Mouse (Mus musculus) cerebellum, adult 2 months (tissue): ENCODE data around the gene Tbc1d13. TPM values are rescaled to one million over a fixed set of nuclear protein-coding genes. Genes with fewer than 3 reads are reported as not detected.
A peak's percentile ranks its signal among the peaks of the same experiment; 100 is the strongest.

Source experiments
- DNase-seq, 2 experiments: peaks; one replicate each; pipeline ENCODE4 v3.0.0; 2021
- H3K27ac ChIP-seq: fragments of 200-500 bp; 2 replicates; pipeline ENCODE4 v1.5.1; 2012; ENCODE audit warnings: low read length, control low read depth, inconsistent platforms; ENCODE audit not compliant: insufficient read depth
- H3K27me3 ChIP-seq: fragments of 200-500 bp; 2 replicates; pipeline ENCODE4 v1.6.1; 2012; ENCODE audit warnings: inconsistent platforms, mild to moderate bottlenecking, low read length, moderate library complexity; ENCODE audit not compliant: control insufficient read depth, insufficient read depth
- H3K4me1 ChIP-seq: fragments of 200-500 bp; 2 replicates; pipeline ENCODE4 v1.6.1; 2011; ENCODE audit warnings: low read length; ENCODE audit not compliant: control insufficient read depth, insufficient read depth
- H3K4me3 ChIP-seq: fragments of 200-500 bp; replicated peaks from 2 replicates; pipeline ENCODE3; 2011; ENCODE audit warnings: mild to moderate bottlenecking, low read depth, low read length, control low read depth; ENCODE audit not compliant: insufficient read depth
- CTCF ChIP-seq: fragments of 200-500 bp; IDR thresholded peaks from 2 replicates; pipeline ENCODE4 v1.5.1; 2011; ENCODE audit warnings: low read depth, mild to moderate bottlenecking, control low read depth, low read length, moderate library complexity, borderline replicate concordance; ENCODE audit not compliant: insufficient read depth
- POLR2A ChIP-seq: fragments of 200-500 bp; IDR thresholded peaks from 2 replicates; pipeline ENCODE4 v1.6.1; 2011; ENCODE audit warnings: low read length, control low read depth, borderline replicate concordance; ENCODE audit not compliant: insufficient read depth
- WGBS: fragments of 180-500 bp; shearing (Covaris S2); methylation state at CpG from one replicate; pipeline ENCODE4 v1.1.7; 2018; 5-methylcytosine and 5-hydroxymethylcytosine counted together
- polyA plus RNA-seq: library from polyadenylated mRNA; depleted of rRNA; stranded (reverse); fragments of >200 nt; gene quantifications from 2 replicates; pipeline ENCODE4 v1.2.3, GENCODE M21; 2012

Gene Tbc1d13
- polyA plus RNA-seq, 1 experiment = 58.2 TPM

DNA sequence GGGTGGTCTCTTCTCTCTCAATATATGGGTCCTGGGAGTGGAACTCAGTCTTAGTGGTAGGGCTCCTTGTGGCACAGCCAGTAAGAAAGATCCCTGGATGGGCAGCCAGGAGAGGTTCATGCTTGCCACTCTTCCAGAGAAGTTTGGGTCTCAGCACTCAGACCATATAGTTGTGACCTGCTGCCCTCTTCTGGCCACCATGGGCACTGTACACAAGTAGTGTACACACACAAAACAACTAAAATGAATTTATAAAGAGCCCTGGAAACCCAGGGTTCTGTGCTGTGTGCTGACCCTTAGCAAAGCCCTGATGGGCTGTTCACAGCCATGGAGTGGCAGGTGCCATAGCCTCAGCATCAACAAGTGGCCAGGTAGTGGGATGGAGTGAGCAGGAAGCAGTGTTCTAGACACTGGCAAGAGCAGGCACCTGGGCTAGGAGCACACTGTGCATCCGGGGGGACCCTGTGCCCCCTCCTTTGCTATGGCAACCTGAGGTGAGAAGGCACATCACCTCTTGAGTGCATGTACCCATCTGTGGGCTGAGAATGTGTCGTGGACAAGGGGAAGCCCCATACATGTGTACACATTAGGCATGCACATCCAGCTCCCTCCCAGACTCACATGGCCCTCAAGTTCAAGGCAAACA is 37.5 kb upstream of the Tbc1d13 start:
- Histone ChIP-seq H3K27me3 (no peaks in the 10 kb centered on the region), H3K27ac (no peak overlapping the region), H3K4me1 (no peaks in the 10 kb centered on the region; the same call in 1 of the 2 replicates), H3K4me3 (no peak overlapping the region)
- TF ChIP-seq POLR2A = no peak
- TF ChIP-seq CTCF = peak; percentile 64; the same call in 1 of the 2 replicates
- WGBS = 90% methylated on average over 2 of the region's 2 CpGs
- no peak for DNase-seq

DNA sequence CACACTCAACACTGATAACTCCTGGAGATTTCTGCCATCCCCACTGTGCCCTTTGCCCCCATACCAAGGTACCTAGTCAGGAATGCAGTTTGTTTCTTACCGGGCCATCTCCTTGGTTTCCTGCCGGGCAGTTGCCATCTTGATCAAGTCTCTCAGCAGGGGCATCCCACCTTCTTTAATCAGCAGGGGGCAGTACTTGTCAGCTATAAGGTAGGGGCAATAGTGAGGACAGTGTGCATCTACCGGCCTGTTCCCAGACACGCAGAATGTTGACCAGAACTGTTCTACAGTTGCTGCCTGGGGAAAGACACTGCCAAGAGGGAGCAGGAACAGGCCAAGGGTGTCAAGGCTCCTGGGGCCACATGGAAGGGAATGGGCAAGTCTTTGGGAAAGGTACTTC is 33.3 kb upstream of the Tbc1d13 start:
- H3K4me3 ChIP-seq = no peak overlapping the region
- H3K27ac ChIP-seq = no peak overlapping the region
- H3K27me3 ChIP-seq = no peaks in the 10 kb centered on the region
- no peak for DNase-seq
- H3K4me1 ChIP-seq = no peaks in the 10 kb centered on the region
- TF ChIP-seq CTCF = no peak
- TF ChIP-seq POLR2A = no peak
- WGBS = 56% methylated on average over 4 of the region's 4 CpGs

DNA sequence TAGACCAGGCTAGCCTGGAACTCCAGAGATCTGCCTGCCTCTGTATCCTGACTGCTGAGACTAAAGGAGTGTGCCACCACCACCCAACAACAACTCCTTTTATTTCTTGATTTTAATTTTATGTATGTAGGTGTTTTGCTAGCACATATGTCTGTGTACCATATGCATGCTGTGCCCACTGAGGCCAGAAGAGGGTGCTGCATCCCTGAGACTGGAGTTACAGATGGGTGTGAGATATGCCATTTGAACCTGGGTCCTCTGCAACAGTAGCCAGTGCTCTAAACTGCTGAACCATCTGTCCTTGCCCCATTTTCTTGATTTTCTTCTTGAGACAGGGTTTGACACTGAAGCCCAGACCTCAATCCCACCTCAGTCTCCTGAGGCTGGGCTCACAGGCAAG is 27.2 kb upstream of the Tbc1d13 start:
- H3K4me1 ChIP-seq = no peaks in the 10 kb centered on the region
- H3K4me3 ChIP-seq = no peak overlapping the region
- TF ChIP-seq POLR2A = no peak
- TF ChIP-seq CTCF = peak; percentile 79
- H3K27me3 ChIP-seq = no peaks in the 10 kb centered on the region
- DNase-seq = peak; percentile 44 to 63
- H3K27ac ChIP-seq = no peak overlapping the region

DNA sequence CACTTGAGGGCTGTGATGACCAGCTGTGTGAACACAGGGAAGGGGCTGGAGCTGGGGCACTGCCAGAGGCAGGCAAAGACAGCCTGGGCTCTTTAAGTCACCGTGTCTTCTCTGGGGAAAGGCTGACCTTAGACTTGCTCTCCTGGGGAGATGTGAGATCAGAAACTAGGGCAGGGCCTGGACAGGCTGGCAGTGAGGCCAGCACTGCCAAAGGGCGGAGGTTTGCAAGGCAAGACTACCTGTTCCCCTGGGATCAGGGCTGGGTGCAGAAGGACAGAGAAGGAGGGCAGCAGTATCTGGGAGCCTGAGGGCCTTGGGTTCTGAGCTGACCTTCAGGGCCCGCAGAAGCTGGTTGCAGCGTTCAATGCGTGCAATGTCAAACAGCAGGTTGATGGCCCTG is 25.9 kb upstream of the Tbc1d13 start:
- H3K4me1 ChIP-seq = no peaks in the 10 kb centered on the region
- H3K27ac ChIP-seq = no peak overlapping the region
- H3K4me3 ChIP-seq = no peak overlapping the region
- no peak for DNase-seq
- WGBS = 69% methylated on average over 5 of the region's 5 CpGs
- no peaks in the 10 kb centered on the region for H3K27me3 ChIP-seq
- TF ChIP-seq POLR2A = no peak
- no peak for TF ChIP-seq CTCF

DNA sequence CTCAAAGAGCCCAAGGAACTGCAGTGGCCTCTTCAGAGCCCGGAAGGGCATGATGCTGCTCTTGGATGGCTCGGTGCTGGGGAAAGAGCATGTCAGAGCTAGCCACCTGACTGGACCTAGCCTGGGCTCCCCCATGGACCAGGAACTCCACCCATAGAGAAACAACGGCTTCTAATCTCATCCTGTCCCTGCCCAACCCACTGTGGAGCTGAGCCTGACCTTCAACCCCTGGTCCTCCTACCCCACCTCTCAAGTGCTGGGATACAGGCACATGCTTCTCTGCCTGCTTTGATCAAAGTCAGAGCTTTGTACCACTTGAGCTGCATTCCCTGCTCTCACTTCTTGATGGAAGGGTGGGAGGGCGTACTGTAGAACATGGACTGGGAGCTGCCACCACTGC is 25.3 kb upstream of the Tbc1d13 start:
- 89% methylated on average over 4 of the region's 4 CpGs for WGBS
- H3K27me3 ChIP-seq = no peaks in the 10 kb centered on the region
- no peak for DNase-seq
- no peaks in the 10 kb centered on the region for H3K4me1 ChIP-seq
- no peak overlapping the region for H3K27ac ChIP-seq
- no peak overlapping the region for H3K4me3 ChIP-seq
- TF ChIP-seq POLR2A = no peak
- TF ChIP-seq CTCF = no peak

DNA sequence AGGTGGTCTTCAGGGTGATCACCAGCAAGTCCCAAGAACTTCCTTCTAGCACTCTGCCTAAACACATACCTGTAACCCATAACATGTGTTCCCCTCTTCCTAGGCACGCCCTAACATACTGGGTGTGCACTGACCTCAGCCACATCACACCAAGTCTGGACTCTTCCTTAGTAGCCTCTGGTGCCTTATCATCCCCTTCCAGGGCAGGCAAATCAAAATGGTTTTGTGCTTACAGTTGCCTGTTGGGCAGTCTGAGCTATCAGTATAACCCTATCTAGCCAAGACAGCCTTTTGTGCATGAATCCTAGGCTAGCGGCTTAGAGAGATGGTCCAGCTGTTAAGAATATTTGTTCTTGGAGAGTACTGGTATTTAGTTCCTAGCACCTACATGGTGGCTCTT is 22.0 kb upstream of the Tbc1d13 start:
- no peak overlapping the region for H3K4me3 ChIP-seq
- H3K27ac ChIP-seq = no peak overlapping the region
- H3K27me3 ChIP-seq = no peaks in the 10 kb centered on the region
- no peaks in the 10 kb centered on the region for H3K4me1 ChIP-seq
- WGBS = 94% methylated on average over 2 of the region's 2 CpGs
- DNase-seq = no peak
- TF ChIP-seq POLR2A (no peak), CTCF (no peak)

DNA sequence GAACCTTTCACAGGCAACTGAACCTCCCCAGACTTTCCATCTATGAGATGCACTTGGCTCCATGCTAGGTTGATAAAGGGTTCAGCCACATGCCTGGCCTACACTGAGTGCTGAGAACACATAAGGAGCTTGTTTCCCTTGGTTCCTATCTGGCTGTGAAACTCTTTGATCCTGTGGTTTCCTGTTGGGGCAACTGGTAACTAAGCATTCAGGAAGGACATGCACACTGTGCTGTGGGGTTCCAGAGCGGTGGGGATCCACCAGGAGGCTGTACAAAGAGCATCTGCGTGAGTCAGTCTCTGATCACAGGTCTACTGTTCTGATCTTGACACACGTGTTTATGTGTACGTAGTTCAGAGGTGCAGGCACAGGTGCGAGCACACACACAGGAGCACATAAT is 21.0 kb upstream of the Tbc1d13 start:
- H3K4me1 ChIP-seq = no peaks in the 10 kb centered on the region
- TF ChIP-seq CTCF = no peak
- TF ChIP-seq POLR2A = no peak
- WGBS = 93% methylated on average over 5 of the region's 5 CpGs
- no peak overlapping the region for H3K4me3 ChIP-seq
- H3K27me3 ChIP-seq = no peaks in the 10 kb centered on the region
- H3K27ac ChIP-seq = no peak overlapping the region
- DNase-seq = no peak

DNA sequence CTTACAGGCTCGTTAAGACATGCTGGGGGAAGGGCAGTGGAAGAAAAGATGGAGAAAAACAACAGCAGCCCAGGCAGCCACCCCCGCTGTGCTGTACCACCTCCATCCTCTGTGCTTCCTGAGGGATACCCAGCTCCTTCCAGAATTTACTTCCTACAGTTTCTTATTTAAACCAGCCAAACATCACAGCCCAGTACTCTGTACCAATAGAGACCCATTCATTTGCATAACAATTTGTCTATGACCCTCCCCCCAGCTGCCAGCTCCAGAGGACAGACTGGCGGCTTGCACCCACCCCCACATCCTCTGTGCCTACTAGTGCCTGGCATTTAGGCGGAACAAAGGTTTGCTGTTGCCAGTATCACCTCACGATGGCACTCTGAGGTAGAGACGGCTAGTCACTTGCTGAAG is 13.9 kb upstream of the Tbc1d13 start:
- TF ChIP-seq POLR2A (no peak), CTCF (no peak)
- Histone ChIP-seq H3K4me1 (peaks cover 29% of the 10 kb centered on the region), H3K4me3 (no peak overlapping the region), H3K27ac (peak overlapping the region; percentile 66), H3K27me3 (no peaks in the 10 kb centered on the region)
- peak in 1 of 2 experiments; percentile 38 for DNase-seq
- 6% methylated on average over 6 of the region's 6 CpGs for WGBS

DNA sequence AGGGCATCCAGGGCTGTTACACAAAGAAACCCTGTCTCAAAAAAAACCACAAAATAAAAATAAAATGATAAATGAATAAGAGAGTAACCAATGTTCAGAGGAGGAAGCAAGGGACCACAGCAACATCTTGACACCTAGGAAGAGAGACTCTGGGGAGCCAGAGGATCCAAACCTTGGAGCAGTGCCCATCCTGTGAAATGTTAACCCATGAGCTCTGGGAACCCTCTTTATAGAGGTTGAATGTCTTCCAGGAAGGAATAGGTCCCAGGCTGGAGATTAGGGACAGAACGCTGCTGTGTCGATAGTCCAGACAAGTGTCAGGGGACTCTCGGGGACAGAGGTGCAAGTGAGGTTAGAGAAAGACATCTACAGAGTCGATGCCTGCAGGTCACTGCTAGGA is 13.3 kb upstream of the Tbc1d13 start:
- no peaks in the 10 kb centered on the region for H3K27me3 ChIP-seq
- TF ChIP-seq POLR2A (no peak), CTCF (no peak)
- H3K27ac ChIP-seq = no peak overlapping the region
- no peak for DNase-seq
- no peak overlapping the region for H3K4me3 ChIP-seq
- H3K4me1 ChIP-seq = peaks cover 31% of the 10 kb centered on the region
- 47% methylated on average over 4 of the region's 4 CpGs for WGBS
